Mouse (Mus musculus) heart, adult 18-20 months (tissue): Measurements from ENCODE around the gene Baiap2. TPM values are rescaled to one million over a fixed set of nuclear protein-coding genes. Genes with fewer than 3 reads are reported as not detected.

Source experiments
- DNase-seq, 2 experiments: peaks; one replicate each; pipeline ENCODE4 v3.0.0; 2021 to 2022; ENCODE audit warnings: mixed read lengths in 1 of 2
- total RNA-seq, 2 experiments: library from RNA; stranded (reverse); gene quantifications; 2 replicates each; pipeline ENCODE4 v1.2.3; 2021

Gene Baiap2
- total RNA-seq, 2 experiments from 2014 or later: 6.5 to 10.7 TPM

DNA sequence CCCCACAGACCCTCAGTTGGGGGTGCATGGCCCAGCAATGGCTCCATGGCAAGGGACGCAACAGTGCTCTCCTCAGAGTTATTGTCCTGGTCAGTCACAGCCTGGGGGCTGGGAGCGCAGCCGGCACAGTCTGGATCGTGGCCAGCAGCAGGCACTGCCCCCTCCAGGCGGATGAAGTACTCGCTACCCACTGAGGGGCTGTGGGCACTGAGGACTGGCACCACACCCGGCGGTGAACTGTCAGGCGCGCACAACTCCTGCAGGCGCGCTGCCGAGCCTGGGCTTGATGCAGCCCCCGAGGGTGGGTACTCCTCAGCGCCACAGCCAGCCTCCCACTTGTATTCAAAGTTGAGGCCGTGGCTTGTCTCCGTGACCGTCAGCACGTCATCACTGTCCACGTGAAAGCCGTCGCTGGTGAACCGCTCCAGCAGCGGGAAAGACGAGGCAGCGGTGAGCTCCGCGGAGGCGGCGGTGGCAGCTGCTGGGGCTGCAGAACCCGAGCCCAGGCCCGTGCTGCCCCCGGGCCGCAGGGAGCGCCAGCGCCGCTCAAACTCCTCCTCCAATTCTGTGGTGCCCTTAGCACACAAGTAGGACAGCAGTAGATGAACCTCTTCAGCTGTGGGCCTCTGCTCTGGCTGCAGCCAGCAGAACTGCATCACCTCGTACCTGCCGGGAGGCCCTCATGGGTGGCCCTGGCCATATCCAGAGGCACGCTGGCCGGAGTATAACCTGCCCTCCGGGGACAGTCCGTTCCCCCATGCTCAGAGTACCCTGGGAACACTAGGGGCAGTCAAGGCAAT is 69.4 kb downstream of the Baiap2 start:
- DNase-seq: no peak

GRCm38 (mm10) chr11:120012702-120013101 is 70.1 kb downstream of the Baiap2 start:
- DNase-seq: no peak

GRCm38 (mm10) chr11:120013174-120013711 is 70.7 kb downstream of the Baiap2 start:
- peak; percentile 88 to 90 for DNase-seq

DNA sequence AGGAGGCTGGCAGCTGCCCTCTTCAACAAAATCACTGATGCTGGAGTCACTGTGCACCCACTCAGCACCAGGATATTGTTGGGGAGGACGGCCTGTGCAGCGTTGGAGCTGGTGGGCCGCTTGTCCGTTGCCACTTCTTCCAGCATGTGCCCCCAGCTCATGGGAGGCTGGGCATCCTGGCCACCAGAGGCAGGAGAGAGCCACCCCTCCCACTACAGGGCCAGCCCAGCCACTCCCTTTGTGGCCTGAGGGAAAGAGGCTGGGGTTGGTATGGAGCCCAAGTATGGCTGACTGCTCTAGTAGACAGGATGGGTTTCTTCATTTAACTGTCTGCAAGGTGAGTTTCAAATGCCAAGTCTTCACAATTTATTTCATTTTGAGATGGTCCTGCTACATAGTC is 72.2 kb downstream of the Baiap2 start:
- DNase-seq: no peak

DNA sequence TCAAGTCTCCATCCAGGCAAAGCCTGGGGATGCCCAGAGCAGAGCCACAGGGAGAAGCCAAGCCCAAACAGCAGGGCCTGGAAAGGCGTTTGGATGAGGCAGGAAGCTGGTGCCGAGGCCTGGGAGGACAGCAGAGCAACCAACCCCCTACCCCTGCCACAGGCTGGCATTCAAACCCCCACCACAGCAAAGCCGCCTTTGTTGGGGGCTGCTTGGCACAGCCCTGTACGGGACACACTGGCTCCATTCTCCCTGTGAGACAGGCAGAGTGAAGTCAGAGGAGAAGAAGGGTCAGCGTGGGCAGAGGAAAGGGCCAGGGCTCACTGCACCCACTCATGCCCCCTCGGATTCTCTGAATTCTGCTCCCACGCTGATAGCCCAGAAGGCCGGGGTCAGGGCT is 74.4 kb downstream of the Baiap2 start:
- no peak for DNase-seq

DNA sequence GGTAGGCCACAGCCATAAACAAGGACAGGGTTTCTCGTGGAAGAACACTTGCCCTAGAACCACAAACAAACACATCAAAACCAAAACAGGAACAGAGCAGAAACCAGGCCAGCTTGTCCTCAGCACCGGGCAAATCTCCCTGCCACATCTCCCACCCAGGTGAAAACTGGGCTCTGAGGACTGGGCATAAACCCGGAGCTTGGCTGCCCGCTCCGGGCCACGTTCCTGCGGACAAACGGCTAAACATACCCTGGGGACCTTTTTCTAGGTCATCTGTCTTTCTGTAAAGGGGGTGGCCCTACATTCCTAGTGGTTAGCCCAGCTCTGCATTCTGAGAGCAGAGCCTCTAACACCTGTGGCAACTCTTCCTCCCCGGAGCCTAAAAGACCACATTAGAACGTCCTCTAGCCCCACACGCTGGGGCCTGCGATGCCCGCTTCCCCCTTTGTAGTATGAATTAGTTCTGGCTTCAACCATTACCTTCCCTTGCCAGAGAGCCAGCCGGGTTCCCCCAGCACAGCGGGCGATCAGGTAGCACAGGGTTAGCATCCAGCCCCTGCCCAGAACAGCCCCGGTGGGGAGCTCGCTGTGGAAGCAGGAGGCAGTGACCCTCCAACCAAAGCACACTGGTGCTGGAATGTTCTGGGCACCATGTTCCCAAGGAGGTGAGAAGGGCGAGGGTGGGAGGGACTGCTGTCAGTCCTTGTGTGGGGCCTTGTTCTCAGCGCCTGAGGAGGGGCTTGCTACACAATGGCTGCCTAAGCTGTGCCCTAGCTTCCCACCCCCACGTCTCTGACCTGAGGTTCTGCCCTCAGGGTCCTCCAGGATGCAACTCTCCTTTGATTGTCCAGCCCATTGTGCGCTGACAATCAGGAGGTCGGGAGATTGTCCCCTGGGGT is 77.2 kb downstream of the Baiap2 start:
- DNase-seq: no peak

DNA sequence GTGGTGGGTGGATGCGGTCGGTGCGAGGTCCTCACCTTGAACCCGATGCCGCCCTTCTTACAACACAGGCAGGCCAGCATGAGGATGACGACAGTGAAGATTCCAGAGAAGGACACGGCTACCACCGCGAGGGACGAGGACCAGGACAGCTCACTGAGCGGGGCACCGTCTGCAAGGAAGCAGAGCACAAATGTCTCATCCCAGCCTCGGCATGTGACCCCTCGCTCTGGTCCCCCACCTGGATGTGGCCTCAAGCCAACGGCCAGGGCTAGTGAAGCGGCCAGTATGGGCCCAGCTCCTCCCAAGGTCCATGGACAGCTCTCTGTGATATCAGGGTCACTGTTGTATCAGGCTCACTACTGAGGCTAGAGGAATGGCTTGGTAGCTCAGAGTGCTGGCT is 78.8 kb downstream of the Baiap2 start:
- no peak for DNase-seq

GRCm38 (mm10) chr11:120022216-120022615 is 79.7 kb downstream of the Baiap2 start:
- no peak for DNase-seq

- no peak for DNase-seq
Measured at GRCm38 (mm10) chr11:120022841-120023240, 80.3 kb downstream of the Baiap2 start.

- DNase-seq: no peak
Measured at GRCm38 (mm10) chr11:120026941-120027340, 84.4 kb downstream of the Baiap2 start.

GRCm38 (mm10) chr11:120028319-120029092 is 85.9 kb downstream of the Baiap2 start:
- DNase-seq: no peak

DNA sequence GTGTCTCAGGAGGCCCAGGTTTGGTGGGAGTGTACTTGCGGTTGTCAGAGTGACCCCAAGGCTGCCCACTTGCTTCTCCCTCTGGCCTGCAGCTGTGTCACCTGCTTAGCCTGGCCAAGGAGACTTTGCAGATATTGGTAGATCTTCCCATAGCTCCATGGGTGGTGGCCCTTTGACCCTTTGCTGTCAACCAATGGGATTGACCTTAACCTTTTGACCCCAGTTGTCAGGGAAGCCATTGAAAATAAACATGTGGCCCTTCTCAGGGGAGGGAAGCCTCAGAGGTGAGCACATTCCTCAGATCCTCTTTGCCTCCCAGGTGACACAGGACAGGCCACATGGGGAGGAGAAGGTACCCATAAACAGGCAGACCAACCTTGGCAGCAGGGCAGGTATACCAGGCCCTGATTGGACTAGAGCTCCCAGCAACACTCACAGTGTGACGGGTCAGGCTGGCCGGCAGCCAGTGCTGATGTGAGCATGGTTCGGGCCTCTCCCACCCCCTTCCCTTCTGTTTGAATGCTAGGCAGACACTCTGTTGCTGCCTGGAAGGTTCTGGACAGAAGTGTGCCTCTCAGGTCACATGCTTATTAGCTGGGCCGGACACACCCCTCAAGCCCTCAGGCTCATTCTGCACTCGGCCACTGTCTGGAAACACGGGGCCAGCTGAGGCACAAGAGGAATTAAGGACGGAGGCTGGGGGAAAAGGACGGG is 87.0 kb downstream of the Baiap2 start:
- DNase-seq: no peak

DNA sequence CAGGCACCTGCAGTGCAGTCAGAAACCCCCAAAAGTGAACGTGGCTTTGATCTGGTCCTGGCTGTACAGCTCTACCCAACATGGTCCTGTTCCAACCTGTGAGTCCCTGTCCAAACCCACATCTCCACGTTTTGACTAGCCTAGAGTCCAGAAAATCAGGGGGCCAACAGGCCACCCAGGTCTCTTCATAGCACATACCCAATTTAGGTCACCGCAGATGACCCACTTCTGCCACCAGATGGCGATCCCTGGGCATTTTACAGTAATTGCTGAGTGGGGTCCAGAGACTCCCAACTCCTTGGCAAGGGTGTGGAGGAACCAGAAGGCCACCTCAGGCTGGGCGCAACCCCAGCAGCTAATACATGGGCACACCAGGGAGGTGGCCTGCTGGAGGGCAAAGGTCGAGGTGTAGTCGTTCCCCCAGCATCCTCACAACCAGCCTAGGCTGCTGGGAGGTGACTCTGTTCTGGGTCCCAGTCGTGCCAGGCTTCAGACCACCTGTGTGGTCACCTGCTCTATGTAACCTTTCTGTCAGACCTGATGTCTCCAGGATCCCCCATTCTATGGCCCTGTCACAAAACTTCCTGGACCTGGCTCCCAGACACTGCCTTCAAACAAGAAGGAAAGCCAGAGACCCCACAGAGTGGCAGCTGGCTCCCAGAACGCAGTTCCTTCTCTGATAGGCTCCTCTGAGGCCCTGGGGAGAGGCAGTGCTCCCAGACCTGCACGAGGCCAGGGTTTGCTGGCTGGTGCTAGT is 87.8 kb downstream of the Baiap2 start:
- peak in 1 of 2 experiments; percentile 71 for DNase-seq

- no peak for DNase-seq
Measured at GRCm38 (mm10) chr11:120032052-120032451, 89.5 kb downstream of the Baiap2 start.

- DNase-seq: no peak
Measured at GRCm38 (mm10) chr11:120033473-120033872, 90.9 kb downstream of the Baiap2 start.

DNA sequence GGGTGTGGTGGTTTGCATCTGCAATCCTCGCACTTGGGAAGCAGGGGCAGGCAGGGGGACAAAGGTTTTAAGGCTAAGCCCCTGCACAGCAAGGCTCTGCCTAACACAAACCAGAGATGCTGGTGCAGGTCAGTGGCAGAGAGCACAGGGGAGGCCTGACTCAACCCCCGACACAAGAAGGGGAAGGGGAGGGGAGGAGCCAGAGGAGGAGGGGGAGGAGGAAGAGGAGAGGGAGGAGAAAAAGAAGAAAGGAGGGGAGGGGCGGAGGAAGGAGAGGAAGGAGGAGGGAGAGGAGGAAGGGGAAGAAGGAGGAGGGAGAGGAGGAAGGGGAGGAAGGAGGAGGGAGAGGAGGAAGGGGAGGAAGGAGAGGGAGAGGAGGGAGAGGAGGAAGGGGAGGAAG is 91.7 kb downstream of the Baiap2 start:
- DNase-seq: no peak

- no peak for DNase-seq
Measured at GRCm38 (mm10) chr11:120034762-120035161, 92.2 kb downstream of the Baiap2 start.

DNA sequence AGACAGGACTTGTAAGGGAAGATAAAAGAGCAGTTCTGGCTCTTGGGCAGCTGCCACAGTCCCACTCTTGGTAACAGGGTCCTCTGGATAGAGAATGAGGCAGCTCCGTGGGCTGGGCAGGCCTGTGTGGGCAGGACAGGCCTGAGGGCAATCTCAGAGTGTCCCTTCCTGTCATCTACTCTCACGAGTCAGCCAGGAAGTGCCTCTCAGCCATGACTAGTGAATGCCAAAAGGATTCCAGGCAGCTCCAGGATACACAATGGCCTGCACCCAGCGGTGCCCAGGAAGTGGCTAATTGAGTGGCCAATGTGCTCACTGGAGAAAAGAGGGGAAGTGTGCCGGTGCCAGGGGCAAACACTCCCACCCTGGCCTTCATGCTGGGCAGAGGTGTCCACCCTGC is 97.0 kb downstream of the Baiap2 start:
- peak; percentile 54 to 56 for DNase-seq

DNA sequence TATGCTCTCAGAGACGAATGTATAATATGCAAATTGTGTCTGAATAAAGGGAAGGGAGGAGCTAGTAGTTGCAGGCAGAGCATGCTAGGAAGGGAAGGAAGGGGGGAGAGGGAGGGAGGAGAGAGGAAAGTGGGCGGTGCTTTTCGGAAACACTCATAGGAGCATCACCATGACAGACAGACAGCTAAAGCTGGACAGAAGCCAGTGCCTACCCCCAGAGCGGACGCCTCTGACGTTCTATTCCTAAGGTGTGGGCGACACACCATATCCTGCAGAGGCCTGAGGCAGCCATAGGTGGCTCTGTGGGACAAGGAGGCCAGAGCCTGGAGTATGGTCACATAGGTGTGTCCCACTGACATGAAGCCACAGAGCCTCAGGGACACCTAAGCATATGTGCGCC is 97.9 kb downstream of the Baiap2 start:
- peak in 1 of 2 experiments; percentile 22 for DNase-seq
